Mouse (Mus musculus) small intestine, adult 2 months (tissue): ENCODE results near the gene C8a.

Experiments
- CTCF ChIP-seq: fragments of 200-500 bp; IDR thresholded peaks from 2 replicates; pipeline ENCODE4 v1.5.1; 2012; ENCODE audit warnings: low read depth, mild to moderate bottlenecking, control low read depth, inconsistent platforms, low read length, moderate library complexity, mixed read lengths; ENCODE audit not compliant: insufficient replicate concordance, insufficient read length; ENCODE audit errors: extremely low read depth
- POLR2A ChIP-seq: fragments of 200-500 bp; IDR thresholded peaks from 2 replicates; pipeline ENCODE4 v1.6.1; 2012; ENCODE audit warnings: low read depth, mild to moderate bottlenecking, control low read depth, inconsistent platforms, low read length, moderate library complexity

GRCm38 (mm10) chr4:104857029-104857428 is 19.2 kb downstream of the C8a start, which contains the start of gene Gm17662:
- no peak for TF ChIP-seq CTCF
- no peak for TF ChIP-seq POLR2A
